Mouse (Mus musculus) common myeloid progenitor, adult 5-6 weeks (primary cell): ENCODE data around the gene Gxylt2. TPM values are rescaled to one million over a fixed set of nuclear protein-coding genes. Genes with fewer than 3 reads are reported as not detected.

Source experiments
- ATAC-seq: replicated peaks from 2 replicates; pipeline ENCODE4 v1.8.0; 2016; ENCODE audit warnings: low read depth, mild to moderate bottlenecking, moderate TSS enrichment, inconsistent platforms; ENCODE audit not compliant: poor library complexity, severe bottlenecking
- total RNA-seq: library from RNA; stranded (forward); fragments of 200-1000, 187-1606 nt; gene quantifications from 2 replicates; pipeline ENCODE4 v1.2.3, GENCODE M21; 2017

The Gxylt2 gene
- total RNA-seq, 1 experiment from 2014 or later: not detected

- ATAC-seq: no peak
Observed at GRCm38 (mm10) chr6:100792973-100793769, 88.6 kb downstream of the Gxylt2 start.

GRCm38 (mm10) chr6:100795797-100796196 lies 91.3 kb downstream of the Gxylt2 start:
- ATAC-seq: no peak

DNA sequence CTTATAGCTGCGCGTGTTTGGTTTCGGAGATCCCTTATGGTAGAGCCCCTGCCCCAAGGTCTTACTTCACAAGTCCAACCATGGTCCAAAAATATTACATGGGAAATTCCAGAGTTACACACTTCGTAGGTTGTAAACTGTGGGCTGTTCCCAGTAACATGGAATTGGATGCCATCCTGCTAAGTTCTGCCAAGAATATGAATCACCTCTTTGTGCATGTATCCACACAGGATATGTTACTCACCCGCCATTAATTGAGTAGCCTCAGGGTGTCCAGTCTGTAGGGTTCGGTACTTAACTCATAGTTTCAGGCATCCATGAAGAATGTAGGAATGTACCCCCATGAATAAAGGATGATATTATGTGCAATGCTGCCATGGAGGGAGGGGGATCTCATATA lies 94.8 kb downstream of the Gxylt2 start:
- ATAC-seq: no peak

- ATAC-seq: no peak
Observed at GRCm38 (mm10) chr6:100799766-100800165, 95.2 kb downstream of the Gxylt2 start.

DNA sequence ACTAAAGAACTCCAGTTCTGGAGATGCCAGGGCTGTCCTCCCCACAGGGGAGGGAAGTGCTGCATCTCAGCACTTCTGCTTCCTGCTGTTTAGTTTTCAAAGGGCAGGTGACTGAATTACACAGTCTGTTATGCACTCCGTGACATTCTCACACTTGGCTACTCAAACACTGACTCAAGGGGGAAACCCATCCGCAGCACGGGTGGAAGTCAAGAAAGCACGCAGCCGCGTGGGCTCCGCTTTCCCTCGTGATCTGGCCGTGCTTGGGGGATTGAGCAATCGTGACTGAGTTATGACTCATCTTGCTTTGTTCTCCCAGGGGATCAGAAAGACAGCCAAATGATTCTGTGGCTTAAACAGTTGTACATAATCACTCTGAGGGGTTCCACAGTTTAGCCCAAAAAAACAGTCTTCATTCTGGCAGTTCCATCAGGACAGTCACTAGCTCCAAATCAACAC lies 96.0 kb downstream of the Gxylt2 start:
- peak; percentile 60 for ATAC-seq

- ATAC-seq: no peak
Observed at GRCm38 (mm10) chr6:100802381-100803083, 98.0 kb downstream of the Gxylt2 start.

DNA sequence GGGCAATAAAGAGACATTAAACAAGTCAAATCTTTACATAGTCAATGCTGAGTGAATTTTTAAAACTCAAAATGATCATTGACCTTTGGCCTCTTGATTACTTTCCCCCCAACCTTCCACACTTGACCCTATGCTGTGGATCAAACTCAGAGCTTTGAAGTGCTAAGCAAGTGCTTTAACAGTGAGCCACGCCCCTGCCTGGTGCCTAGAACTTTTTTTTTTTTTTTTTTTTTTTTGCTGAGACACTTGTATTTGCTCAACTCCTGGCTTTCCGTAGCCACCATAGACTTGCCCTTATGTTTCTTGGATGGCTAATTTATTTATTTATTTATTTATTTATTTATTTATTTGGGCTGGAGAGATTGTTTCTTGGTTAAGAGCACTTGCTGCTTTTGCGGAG lies 98.7 kb downstream of the Gxylt2 start:
- no peak for ATAC-seq

DNA sequence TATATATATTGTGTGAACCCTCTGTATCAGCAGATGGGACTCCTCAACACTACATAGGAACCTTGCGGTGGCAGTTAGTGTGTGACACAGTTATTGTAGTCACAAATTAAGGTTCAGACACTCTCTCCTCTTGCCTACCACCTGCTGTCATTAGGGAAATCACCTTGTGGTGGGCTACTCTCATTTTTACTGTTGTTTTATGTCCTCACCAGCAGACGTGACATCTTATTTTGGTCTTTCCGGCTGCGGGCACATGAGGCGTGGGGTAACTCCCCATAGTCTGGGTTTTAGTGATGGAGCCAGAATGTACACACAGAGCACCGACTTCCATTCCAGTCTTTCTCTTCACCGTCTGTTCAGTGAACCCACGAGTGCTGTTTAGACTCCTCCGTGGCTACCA lies 102.7 kb downstream of the Gxylt2 start:
- no peak for ATAC-seq

DNA sequence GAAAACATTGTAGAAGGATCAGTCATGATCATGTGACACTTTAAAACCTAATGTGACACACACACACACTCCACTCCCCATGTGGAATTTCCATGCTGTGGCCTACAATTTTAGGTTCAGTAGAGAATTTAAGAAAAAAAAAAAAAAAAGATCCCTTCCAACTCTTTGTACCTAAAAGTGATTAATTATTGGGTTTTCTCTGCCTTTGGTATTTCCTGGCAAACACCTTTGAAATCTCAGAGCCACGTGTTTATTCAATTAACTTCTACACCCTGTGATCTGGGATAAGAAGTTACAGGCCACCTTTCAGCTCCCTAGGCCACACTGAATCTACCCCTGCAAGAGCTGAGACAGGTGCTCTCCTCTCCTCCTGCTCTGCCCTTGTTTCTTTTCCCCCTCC lies 103.2 kb downstream of the Gxylt2 start:
- ATAC-seq: no peak

- ATAC-seq: no peak
Observed at GRCm38 (mm10) chr6:100808221-100808778, 103.8 kb downstream of the Gxylt2 start.

DNA sequence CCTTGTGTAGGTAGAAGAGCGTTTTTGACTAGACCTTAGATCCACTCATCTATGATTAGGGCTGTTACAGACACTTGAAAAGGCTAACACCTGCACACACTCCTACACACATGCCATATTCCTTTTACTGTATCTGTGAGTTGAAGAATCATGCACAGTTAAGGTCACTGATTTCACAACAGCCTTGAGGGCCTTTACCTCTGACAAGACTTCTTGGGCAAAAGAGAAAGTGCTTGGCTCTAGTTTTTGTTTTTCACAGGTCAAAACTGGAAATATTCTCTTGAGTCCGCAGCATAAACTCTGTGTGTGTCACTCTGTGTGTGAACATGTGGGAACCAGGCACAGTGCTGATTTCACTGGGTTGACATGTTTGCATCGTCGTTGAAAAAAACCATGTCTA lies 105.6 kb downstream of the Gxylt2 start:
- no peak for ATAC-seq

- ATAC-seq: no peak
Observed at GRCm38 (mm10) chr6:100811731-100812130, 107.2 kb downstream of the Gxylt2 start.

- ATAC-seq: no peak
Observed at GRCm38 (mm10) chr6:100821367-100821766, 116.8 kb downstream of the Gxylt2 start.

- ATAC-seq: no peak
Observed at GRCm38 (mm10) chr6:100823356-100823755, 118.8 kb downstream of the Gxylt2 start.

- no peak for ATAC-seq
Observed at GRCm38 (mm10) chr6:100824381-100824965, 119.9 kb downstream of the Gxylt2 start.

DNA sequence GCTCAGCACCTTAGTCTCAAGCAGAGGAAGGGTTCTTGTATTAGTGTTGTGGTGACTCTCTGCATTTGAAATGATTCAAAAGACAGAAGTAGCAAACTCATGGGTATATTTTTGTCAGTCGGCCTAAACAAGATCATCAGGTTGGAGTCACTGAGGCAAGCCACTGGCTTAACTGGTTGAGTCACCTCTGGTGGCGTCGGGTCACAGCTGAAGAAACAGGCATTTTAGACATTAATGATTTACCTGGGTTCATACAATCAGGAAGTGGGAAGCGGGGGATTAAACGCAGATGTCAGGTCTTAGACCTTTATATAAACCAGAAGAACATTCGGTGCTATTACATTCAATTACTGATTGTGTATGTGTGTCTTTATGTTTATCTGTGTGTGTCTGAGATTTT lies 121.5 kb downstream of the Gxylt2 start:
- no peak for ATAC-seq

DNA sequence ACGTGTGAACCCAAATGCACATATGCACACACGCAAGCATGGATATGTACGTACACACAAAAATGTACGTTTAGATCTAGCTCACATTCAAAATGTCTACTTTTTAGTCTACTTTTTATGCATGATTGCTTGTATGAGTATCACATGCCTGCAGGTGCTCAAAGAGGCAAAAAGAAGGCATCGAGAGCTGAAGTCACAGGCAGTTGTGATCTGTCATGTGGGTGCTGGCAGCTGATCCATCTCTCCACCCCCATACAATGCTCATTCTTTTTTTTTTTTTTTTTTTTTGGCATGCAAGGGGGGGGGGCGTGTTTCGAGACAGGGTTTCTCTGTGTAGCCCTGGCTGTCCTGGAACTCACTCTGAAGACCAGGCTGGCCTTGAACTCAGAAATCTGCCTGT lies 124.0 kb downstream of the Gxylt2 start:
- ATAC-seq: no peak

DNA sequence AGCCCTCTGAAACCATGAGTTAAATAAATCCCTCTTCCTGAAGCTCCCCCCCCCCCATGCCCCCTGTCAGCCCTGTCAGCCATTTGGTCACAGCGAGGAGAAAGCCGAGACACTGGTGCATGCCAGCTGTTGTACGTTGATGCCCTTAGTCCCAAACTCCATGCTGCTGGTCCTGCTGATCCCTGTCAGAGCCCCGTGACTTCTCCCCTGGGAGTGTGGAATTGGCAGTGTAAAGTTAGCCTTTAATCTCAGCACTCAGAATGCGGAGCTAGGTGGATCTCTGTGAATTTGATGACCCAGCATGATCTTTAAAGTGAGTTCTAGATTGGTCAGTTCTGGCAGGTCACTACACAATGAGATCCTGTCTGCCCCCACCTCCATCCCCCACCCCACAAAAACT lies 125.2 kb downstream of the Gxylt2 start:
- ATAC-seq: no peak

DNA sequence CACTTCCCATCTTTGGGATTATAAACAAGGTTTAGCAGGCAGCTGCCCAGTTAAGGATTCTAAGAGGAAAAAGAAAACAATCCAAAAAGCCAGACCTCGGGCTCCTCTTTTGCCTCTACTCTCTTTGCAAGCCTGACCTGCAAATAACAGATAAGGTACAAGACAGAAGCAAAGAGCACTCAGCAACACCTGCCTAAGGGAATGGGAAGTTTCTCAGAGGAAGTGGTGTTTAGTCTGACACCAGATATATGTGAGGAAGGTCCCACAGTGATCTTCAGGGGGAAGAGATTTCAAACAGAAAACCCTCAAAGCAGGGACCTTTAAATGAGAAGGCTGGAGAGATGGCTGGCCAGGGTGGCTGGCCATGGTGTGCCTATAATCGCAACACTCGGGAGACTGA lies 126.7 kb downstream of the Gxylt2 start:
- ATAC-seq: no peak

DNA sequence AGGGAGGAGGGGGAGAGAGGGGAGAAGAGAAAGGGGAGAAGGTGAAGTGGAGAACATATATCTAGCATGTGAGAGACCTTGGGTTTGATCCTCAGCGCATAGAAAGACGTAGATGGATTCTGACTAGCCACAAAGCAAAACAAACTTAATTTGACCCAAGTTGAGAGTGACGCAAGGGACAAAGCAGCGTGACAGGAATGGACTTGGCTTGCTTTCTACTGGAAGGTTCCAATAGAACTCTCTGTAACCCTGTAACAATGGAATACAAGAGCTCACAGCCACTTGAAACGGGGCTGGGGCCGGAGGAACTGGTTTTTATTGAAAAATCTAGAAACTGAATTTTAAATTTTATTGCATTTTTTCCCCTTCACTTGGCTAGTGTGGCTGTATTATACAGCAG lies 127.2 kb downstream of the Gxylt2 start:
- no peak for ATAC-seq

GRCm38 (mm10) chr6:100833355-100833754 lies 128.8 kb downstream of the Gxylt2 start, which contains the start of gene Ppp4r2:
Gene Ppp4r2 (plus strand): TSS chr6:100833622.
- ATAC-seq: peak; percentile 96
